Mouse (Mus musculus): ENCODE results near the gene Gm20425. TPM values are rescaled to one million over a fixed set of nuclear protein-coding genes. Genes with fewer than 3 reads are reported as not detected.
A peak's percentile ranks its signal among the peaks of the same experiment; 100 is the strongest.

Gm20425 gene
- polyA plus RNA-seq, 1 experiment from 2014 or later: 0.45 TPM

DNA sequence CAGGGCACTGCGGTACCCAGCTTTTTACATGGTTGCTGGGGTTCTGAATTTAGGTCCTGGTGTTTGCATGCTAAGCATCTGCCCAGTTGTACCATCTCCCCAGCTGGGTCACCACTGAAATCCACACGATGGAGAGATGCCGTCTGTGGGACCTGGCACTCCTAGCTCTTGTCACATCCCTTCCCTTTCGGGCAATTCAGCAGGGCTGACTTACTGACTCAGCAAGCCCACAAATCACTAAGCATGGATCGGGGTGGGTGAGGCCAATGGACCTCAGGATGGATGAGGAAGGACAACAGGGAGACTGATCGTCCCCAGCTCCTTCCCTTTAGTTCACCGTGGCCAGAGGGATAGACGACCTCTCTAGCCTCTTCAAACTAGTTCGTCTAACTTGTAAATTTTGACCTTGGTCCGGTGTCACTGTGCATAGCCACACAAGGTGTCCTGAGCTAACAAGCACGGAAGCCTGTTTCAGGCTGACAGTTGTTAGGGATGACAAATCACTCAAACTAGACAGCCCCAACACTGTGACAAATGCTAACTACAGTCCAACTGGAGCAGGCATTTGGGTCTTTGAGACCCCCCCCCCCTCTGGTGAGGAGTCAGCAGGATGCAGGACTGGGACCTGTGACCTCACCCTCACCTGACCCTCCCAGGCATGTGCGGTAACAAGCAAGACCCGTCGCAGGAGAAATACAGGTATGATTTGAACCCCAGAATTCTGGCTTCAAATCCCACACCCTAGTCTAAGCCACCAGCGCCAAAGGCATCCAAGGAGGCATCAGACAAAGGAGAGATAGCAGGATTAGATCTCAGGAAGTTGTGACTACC lies 855 bp downstream of the Gm20425 start:
- no peak overlapping the region for H3K27ac ChIP-seq (replicated peaks; ENCODE audit: low read depth, low read length)
- no peak overlapping the region for H3K9ac ChIP-seq (ENCODE audit: low read depth, low read length)
- peaks cover 4% of the 10 kb centered on the region; the same call in 1 of the 2 replicates for H3K4me1 ChIP-seq (ENCODE audit: control insufficient read depth, insufficient read depth, low read length)
- H3K27me3 ChIP-seq (replicated peaks; ENCODE audit: control insufficient read depth, insufficient read depth, low read length): no peaks in the 10 kb centered on the region
- no peaks in the 10 kb centered on the region for H3K9me3 ChIP-seq (ENCODE audit: control insufficient read depth, low read length)
- no peak overlapping the region for H3K4me3 ChIP-seq (ENCODE audit: low read depth, low read length)
- DNase-seq (ENCODE audit: low spot score) (no peak), ATAC-seq (ENCODE audit: low read depth) (no peak)
- 82% methylated on average over 15 of the region's 15 CpGs for WGBS
- no peaks in the 10 kb centered on the region for H3K36me3 ChIP-seq (ENCODE audit: control insufficient read depth, insufficient read depth, low read length)
- 0 out of 2 replicates have a peak overlapping the region, but pooled peaks have one; percentile 46 for H3K4me2 ChIP-seq (ENCODE audit: low read depth, low read length)

DNA sequence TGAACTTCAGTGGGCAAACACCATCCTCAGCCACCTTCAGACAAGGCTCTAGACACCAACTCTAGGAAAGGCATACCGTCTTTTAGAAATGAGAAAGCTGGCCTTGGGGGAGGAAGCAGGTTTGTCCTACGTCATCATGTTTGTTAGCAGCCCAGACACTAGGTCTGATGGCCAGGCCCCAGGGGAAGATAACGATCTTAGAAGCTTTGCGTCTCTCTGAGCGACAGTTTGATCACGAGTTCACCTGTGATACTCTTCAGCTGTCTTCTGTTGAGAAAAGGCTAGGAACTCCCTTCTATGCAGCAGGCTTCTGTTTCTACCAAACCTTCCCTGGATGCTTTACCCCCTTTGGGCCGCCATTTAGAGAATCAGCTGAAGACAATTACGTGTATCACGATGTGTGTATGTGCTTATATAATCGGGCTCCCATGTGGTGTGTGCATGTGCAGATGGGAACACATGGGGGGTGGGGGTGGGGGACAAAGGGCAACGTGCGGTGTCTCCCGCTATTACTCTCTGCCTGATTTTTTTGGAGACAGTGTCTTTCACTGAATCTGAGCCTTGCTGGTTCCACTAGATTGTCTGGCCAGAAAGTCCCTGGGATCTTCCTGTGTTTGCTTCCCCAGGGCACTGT lies 1.6 kb downstream of the Gm20425 start:
- ATAC-seq (ENCODE audit: low read depth) (no peak), DNase-seq (ENCODE audit: low spot score) (no peak)
- WGBS: 69% methylated on average over 13 of the region's 13 CpGs
- H3K4me3 ChIP-seq (ENCODE audit: low read depth, low read length): no peak overlapping the region
- H3K27me3 ChIP-seq (replicated peaks; ENCODE audit: control insufficient read depth, insufficient read depth, low read length): no peaks in the 10 kb centered on the region
- no peak overlapping the region for H3K9ac ChIP-seq (ENCODE audit: low read depth, low read length)
- peaks cover 4% of the 10 kb centered on the region; the same call in 1 of the 2 replicates for H3K4me1 ChIP-seq (ENCODE audit: control insufficient read depth, insufficient read depth, low read length)
- no peak overlapping the region for H3K27ac ChIP-seq (replicated peaks; ENCODE audit: low read depth, low read length)
- H3K36me3 ChIP-seq (ENCODE audit: control insufficient read depth, insufficient read depth, low read length): no peaks in the 10 kb centered on the region
- no peaks in the 10 kb centered on the region for H3K9me3 ChIP-seq (ENCODE audit: control insufficient read depth, low read length)
- no peak overlapping the region for H3K4me2 ChIP-seq (ENCODE audit: low read depth, low read length)

DNA sequence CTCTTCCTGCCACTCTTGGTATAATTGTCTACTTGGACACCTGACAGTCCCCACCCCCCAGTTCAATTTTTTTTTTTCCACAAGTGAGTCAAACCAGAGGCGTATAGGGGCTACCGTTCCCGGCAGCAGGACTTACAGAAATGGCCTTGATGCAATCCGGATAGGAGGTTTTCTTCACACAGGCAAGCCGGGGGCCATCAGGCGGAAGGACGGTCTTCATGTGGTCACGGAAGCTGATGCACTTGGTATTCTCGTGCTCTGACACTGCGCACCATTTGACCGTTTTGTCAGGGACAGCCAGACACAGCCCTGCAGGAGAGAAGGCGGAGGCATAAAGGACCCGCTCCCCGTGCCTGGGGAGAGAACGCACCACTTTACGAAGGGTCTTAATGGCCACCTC lies 2.3 kb downstream of the Gm20425 start:
- H3K9ac ChIP-seq (ENCODE audit: low read depth, low read length): no peak overlapping the region
- no peak overlapping the region for H3K27ac ChIP-seq (replicated peaks; ENCODE audit: low read depth, low read length)
- ATAC-seq (ENCODE audit: low read depth) (no peak), DNase-seq (ENCODE audit: low spot score) (no peak)
- no peak overlapping the region for H3K4me3 ChIP-seq (ENCODE audit: low read depth, low read length)
- no peaks in the 10 kb centered on the region for H3K27me3 ChIP-seq (replicated peaks; ENCODE audit: control insufficient read depth, insufficient read depth, low read length)
- no peaks in the 10 kb centered on the region for H3K9me3 ChIP-seq (ENCODE audit: control insufficient read depth, low read length)
- 88% methylated on average over 16 of the region's 16 CpGs for WGBS
- H3K4me1 ChIP-seq (ENCODE audit: control insufficient read depth, insufficient read depth, low read length): peaks cover 4% of the 10 kb centered on the region; the same call in 1 of the 2 replicates
- H3K36me3 ChIP-seq (ENCODE audit: control insufficient read depth, insufficient read depth, low read length): no peaks in the 10 kb centered on the region
- no peak overlapping the region for H3K4me2 ChIP-seq (ENCODE audit: low read depth, low read length)

DNA sequence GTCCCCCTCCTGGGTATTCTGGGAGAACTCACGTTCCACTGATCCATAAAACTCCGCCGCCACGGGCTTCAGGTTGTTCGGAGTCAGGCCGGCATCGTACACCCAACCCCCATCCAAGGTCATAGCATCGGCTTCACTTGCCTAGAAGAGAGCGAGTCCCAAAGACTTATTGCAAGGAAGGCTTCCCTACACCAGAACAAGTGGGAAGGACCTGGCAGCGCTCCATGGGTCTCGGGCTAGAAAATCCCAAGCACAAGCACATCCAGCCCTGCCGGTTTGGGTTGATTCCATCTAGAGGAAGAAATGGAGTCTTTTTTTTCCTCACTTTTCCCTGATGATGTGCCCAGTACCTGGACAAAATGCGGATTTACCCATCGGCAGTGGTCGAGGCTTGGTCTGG lies 3.3 kb downstream of the Gm20425 start:
- no peak for ATAC-seq (ENCODE audit: low read depth)

DNA sequence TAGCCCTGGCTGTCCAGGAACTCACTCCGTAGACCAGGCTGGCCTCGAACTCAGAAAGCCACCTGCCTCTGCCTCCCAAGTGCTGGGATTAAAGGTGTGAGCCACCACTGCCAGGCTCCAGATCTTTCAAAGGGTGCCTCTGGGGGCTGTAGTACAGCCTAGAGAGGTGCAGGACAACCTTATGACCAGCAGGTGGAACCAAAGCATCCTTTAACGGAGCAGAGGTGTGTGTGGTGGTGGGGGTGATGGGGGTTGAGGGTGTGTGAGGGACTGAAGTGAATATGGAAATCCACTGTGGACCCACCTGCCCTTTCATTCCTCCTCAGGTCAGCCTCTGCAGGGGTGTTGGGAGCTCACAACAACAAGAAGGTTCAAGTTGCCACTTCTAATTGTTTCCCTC lies 4.6 kb downstream of the Gm20425 start:
- Histone ChIP-seq H3K4me3 (ENCODE audit: low read depth, low read length) (no peak overlapping the region), H3K27ac (replicated peaks; ENCODE audit: low read depth, low read length) (no peak overlapping the region), H3K9me3 (ENCODE audit: control insufficient read depth, low read length) (no peaks in the 10 kb centered on the region), H3K4me1 (ENCODE audit: control insufficient read depth, insufficient read depth, low read length) (0 out of 2 replicates have a peak, but pooled peaks cover under 1% of the 10 kb centered on the region), H3K4me2 (ENCODE audit: low read depth, low read length) (no peak overlapping the region), H3K27me3 (replicated peaks; ENCODE audit: control insufficient read depth, insufficient read depth, low read length) (no peaks in the 10 kb centered on the region), H3K9ac (ENCODE audit: low read depth, low read length) (no peak overlapping the region), H3K36me3 (ENCODE audit: control insufficient read depth, insufficient read depth, low read length) (no peaks in the 10 kb centered on the region)
- 76% methylated on average over 3 of the region's 3 CpGs for WGBS
- ATAC-seq (ENCODE audit: low read depth) (no peak), DNase-seq (ENCODE audit: low spot score) (no peak)

More for the DNA sequence above, 3.3 kb downstream of the Gm20425 start:
- Histone ChIP-seq H3K27me3 (replicated peaks; ENCODE audit: control insufficient read depth, insufficient read depth, low read length) (no peaks in the 10 kb centered on the region), H3K4me1 (ENCODE audit: control insufficient read depth, insufficient read depth, low read length) (peaks cover 4% of the 10 kb centered on the region; the same call in 1 of the 2 replicates), H3K4me2 (ENCODE audit: low read depth, low read length) (no peak overlapping the region), H3K9ac (ENCODE audit: low read depth, low read length) (no peak overlapping the region), H3K27ac (replicated peaks; ENCODE audit: low read depth, low read length) (no peak overlapping the region), H3K4me3 (ENCODE audit: low read depth, low read length) (no peak overlapping the region), H3K36me3 (ENCODE audit: control insufficient read depth, insufficient read depth, low read length) (no peaks in the 10 kb centered on the region), H3K9me3 (ENCODE audit: control insufficient read depth, low read length) (no peaks in the 10 kb centered on the region)
- peak; percentile 27 for DNase-seq (ENCODE audit: low spot score)
- 91% methylated on average over 15 of the region's 15 CpGs for WGBS

DNA sequence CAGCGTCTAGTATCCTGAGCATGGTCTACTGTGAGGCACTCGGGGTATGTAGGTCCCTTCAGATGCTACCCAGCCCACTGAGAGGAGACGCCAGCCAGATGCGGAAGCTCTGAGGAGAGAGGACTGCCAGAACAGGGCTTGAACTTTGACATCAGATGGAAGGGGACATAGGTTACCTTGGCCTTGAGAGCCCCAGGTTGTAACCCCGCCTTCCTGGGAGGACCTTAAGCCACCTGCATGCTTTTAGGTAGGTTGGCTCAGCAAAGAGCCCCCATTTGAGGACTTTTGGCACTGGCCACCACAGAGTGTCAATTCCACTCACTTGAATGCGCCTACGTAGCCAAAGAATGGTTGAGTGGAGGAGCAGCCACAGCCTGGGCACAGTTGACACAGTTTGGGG lies 5.4 kb downstream of the Gm20425 start:
- Histone ChIP-seq H3K9ac (ENCODE audit: low read depth, low read length) (no peak overlapping the region), H3K4me2 (ENCODE audit: low read depth, low read length) (no peak overlapping the region), H3K36me3 (ENCODE audit: control insufficient read depth, insufficient read depth, low read length) (no peaks in the 10 kb centered on the region), H3K27ac (replicated peaks; ENCODE audit: low read depth, low read length) (no peak overlapping the region), H3K4me3 (ENCODE audit: low read depth, low read length) (no peak overlapping the region), H3K4me1 (ENCODE audit: control insufficient read depth, insufficient read depth, low read length) (no peaks in the 10 kb centered on the region), H3K27me3 (replicated peaks; ENCODE audit: control insufficient read depth, insufficient read depth, low read length) (no peaks in the 10 kb centered on the region), H3K9me3 (ENCODE audit: control insufficient read depth, low read length) (no peaks in the 10 kb centered on the region)
- no peak for ATAC-seq (ENCODE audit: low read depth)
- WGBS: 96% methylated on average over 7 of the region's 7 CpGs
- no peak for DNase-seq (ENCODE audit: low spot score)

DNA sequence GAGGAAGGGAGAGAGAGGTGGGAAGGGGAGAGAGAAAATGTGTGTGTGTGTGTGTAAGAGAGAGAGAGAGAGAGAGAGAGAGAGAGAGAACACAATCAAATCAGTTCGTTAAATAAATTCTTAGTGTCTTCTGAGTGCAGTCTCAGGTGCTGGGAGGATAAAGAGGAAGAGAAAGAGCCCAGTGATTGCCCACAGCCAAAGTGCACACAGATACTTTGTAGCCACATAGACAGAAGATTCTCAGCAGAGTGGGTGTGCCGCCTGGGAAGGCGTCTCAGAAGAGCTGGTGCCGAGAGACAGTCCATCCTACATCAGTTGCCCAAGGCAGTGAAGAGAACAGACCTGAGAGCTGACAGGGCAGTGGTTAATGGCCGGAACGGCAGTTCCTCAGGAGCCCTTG lies 15.8 kb downstream of the Gm20425 start:
- 70% methylated on average over 6 of the region's 6 CpGs for WGBS
- H3K4me3 ChIP-seq (ENCODE audit: low read depth, low read length): no peak overlapping the region
- H3K27ac ChIP-seq (replicated peaks; ENCODE audit: low read depth, low read length): no peak overlapping the region
- DNase-seq (ENCODE audit: low spot score) (no peak), ATAC-seq (ENCODE audit: low read depth) (no peak)
- H3K27me3 ChIP-seq (replicated peaks; ENCODE audit: control insufficient read depth, insufficient read depth, low read length): no peaks in the 10 kb centered on the region
- no peak overlapping the region for H3K9ac ChIP-seq (ENCODE audit: low read depth, low read length)
- no peak overlapping the region for H3K4me2 ChIP-seq (ENCODE audit: low read depth, low read length)
- H3K36me3 ChIP-seq (ENCODE audit: control insufficient read depth, insufficient read depth, low read length): no peaks in the 10 kb centered on the region
- no peaks in the 10 kb centered on the region for H3K9me3 ChIP-seq (ENCODE audit: control insufficient read depth, low read length)
- H3K4me1 ChIP-seq (ENCODE audit: control insufficient read depth, insufficient read depth, low read length): no peaks in the 10 kb centered on the region

DNA sequence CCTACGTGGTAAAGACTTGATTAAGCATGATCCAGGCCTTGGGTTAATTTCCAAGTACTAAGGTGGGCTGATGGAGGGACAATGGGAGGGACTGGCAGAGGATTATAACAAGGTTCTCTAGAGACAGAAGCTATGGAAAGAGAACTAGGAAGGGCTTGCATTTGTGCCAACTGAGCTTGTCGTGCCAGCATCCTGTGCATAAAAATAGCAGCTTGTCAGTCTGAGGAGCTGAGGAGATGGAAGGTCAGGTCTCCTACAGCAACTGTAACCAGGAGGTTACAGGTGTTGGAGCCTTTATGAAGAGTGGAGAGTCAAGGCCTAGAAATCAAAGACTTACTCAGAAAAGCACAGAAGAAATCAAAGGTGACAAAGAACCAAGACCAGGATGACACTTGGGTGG lies 16.5 kb downstream of the Gm20425 start:
- H3K9me3 ChIP-seq (ENCODE audit: control insufficient read depth, low read length): no peaks in the 10 kb centered on the region
- H3K36me3 ChIP-seq (ENCODE audit: control insufficient read depth, insufficient read depth, low read length): no peaks in the 10 kb centered on the region
- H3K27ac ChIP-seq (replicated peaks; ENCODE audit: low read depth, low read length): no peak overlapping the region
- no peak overlapping the region for H3K9ac ChIP-seq (ENCODE audit: low read depth, low read length)
- DNase-seq (ENCODE audit: low spot score): no peak
- no peak overlapping the region for H3K4me2 ChIP-seq (ENCODE audit: low read depth, low read length)
- 73% methylated on average over 2 of the region's 2 CpGs for WGBS
- ATAC-seq (ENCODE audit: low read depth): no peak
- no peaks in the 10 kb centered on the region for H3K27me3 ChIP-seq (replicated peaks; ENCODE audit: control insufficient read depth, insufficient read depth, low read length)
- no peak overlapping the region for H3K4me3 ChIP-seq (ENCODE audit: low read depth, low read length)
- H3K4me1 ChIP-seq (ENCODE audit: control insufficient read depth, insufficient read depth, low read length): no peaks in the 10 kb centered on the region

Data from embryonic facial prominence, embryonic 14.5 days (tissue).